Mouse (Mus musculus) layer of hippocampus, adult 9-10 months (tissue): Measurements from ENCODE around the gene Hist1h2ac.
A peak's percentile ranks its signal among the peaks of the same experiment; 100 is the strongest.
"Not testable (repeated sequence)": the region's sequence is repeated elsewhere in the genome, so short reads cannot be mapped to it uniquely, and the experiment has no call there.

Source experiments
- DNase-seq: peaks from one replicate; pipeline ENCODE4 v3.0.0; 2022; ENCODE audit warnings: low spot score

Gene Hist1h2ac

GRCm38 (mm10) chr13:23683755-23684281, at the start of gene Hist1h2ac, which contains the start of gene Hist1h2bc:
Gene Hist1h2ac (minus strand): TSS chr13:23683948.
Gene Hist1h2bc (plus strand): TSS chr13:23684199.
- DNase-seq = peak; percentile 94

DNA sequence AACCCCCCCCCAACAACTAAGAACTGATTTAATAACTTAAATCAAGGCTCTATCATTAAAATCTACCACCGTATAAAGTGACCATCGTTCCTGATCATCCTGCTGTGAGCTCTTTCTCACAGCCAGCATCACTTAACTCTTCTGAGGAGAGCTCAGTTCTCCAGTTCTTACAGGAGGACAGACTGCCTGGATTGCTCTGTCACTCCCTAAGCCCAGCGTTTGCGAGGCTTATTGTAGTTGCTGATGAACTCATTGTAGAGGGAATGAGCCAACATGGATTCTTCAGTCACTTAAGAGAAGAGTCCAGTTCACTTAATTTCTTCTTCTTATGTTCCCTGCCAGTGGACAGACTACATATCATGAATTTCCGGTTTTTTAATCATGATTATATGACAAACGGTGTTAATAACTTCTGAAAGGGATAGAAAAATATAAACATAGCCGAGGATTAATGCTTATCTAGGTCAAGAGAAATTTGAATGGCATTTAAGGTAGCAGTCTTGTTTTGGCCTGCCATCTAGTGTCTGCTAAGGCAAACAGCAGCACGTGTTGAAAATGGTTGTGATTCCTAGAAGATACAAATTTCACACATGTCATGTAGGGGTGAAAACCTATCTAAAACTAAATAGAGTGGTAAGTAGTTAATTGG, 48.5 kb upstream of the Hist1h2ac start:
- DNase-seq = no peak

DNA sequence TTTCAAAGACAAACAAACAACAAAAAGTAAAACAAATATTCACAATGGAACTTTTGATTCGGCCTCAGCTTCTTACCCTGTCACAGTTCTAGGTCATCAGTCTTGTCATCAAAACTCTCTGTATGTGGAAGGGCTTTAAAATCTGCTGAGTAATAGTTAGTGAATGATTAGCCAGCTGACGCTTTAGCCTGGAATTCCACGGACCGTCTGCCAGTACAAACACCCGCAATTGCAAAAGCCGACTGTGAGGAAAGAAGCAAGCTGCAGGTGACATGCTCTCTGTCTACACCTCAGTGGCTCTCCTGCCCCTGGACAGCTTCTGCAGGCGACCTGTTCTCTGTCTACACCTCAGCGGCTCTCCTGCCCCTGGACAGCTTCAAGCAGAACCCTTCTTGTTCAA, 46.7 kb upstream of the Hist1h2ac start:
- DNase-seq = no peak

GRCm38 (mm10) chr13:23729706-23730105, 46.0 kb upstream of the Hist1h2ac start:
- DNase-seq = no peak

GRCm38 (mm10) chr13:23729192-23729525, 45.4 kb upstream of the Hist1h2ac start:
- DNase-seq = no peak

- no peak for DNase-seq
These were observed 44.9 kb upstream of the Hist1h2ac start for GRCm38 (mm10) chr13:23728472-23729191.

GRCm38 (mm10) chr13:23725213-23725612, 41.5 kb upstream of the Hist1h2ac start:
- no peak for DNase-seq

DNA sequence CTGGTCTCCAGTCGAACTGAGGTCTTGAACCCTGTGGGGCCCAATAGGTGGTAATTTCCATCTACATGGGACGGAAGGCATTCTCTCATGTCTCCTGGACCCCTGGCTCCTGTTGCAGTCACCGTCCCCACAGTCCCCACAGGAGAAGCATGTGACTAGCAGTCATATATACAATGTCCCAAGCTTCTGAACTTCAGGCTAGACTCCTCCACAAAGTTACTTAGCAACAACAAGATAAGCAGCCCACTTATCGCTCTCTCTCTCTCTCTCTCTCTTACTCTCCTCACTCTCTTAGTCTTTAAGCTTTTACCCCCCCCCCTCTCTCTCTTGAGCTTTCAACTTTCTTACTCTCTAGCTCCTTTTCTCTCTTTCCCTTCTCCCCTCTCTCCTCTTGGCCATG, 40.5 kb upstream of the Hist1h2ac start:
- DNase-seq = no peak

DNA sequence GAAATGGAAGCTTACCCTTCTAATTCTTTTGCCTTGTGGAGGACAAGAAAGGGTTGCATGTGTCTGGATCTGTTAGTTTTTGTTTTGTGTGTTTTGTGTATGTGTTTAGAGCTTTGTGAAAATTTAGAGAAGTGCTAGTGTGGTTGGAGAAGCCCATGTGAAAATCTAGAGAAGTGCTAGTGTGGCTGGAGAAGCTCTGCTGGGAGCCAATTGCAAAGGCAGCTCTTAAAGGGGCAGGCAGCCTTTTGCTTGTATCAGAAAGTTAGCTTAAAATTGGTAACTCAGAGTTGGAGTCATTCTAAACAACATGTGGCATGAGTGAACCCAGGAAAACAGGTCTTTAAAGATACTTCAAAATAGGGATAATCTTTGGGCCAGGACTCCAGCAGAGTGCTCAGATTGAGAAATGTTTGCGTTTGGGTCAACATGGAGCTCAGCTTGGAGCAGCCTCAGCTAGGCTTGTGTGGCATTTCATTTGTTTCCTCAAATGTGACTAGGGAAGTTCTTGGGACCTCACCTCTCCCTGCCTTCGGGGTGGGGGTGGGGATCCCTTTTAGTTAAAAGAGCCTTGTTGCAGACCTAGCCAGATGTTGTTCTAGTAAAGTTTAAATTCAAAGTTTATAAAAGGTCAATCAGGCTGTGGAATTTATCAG, 34.0 kb upstream of the Hist1h2ac start:
- not testable (repeated sequence) for DNase-seq

DNA sequence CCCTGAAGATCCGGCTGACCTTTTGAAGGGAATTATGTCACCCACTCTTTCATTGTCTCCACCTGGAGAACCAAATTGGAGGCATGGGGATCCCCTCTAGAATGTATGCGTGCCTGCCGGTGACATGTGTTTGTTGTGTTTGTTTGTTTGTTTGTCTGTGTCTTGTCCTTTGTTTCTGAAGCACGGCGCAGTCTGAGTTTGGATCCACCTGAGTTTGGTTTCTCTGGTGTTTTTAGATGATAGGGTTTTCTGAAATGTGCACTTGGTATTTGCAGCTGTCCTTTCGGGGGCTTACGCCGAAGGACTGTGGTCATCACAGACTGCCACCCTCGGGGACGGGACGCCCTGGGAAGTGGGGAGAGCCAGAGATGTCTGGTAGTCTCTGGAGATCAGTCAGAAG, 33.4 kb upstream of the Hist1h2ac start:
- no peak for DNase-seq

GRCm38 (mm10) chr13:23716261-23717042, 32.7 kb upstream of the Hist1h2ac start:
- DNase-seq = no peak

DNA sequence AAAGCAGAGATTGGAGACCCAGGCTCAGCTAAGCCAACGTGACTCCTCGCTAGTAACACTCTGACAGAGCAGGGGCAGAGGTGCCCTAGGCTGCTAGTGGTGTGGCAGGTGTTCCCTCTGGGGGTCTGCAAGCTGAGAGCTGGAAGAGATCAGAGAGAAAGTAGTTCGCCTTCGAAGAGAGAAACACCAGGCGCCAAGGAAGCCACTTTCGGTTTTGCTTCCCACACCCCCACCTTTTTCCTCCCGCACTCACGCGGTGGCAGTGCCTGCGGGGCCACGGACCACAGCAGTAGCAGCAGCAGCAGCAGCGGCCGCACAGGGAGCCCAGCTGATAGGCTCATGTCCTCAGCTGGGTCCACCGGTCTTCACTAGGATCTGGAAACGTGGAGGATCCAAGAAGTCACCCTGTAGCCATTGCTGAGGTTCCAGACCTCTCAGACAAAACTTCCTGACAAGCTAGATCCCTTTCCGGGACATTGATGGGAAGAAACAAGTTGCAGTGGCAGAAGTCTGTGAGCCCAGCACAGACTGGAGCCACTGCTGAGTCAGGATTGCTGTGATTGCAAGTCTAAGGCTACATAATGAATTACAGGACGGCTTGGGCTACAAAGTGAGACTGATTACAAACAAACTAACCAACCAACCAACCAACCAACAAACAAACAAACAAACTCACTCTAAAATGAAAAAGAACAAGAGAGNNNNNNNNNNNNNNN, 26.8 kb upstream of the Hist1h2ac start, which contains the start of gene Hfe:
TSS of gene Hfe (minus strand) at position 481 of the 716 bp plus-strand sequence.
- DNase-seq = no peak

DNA sequence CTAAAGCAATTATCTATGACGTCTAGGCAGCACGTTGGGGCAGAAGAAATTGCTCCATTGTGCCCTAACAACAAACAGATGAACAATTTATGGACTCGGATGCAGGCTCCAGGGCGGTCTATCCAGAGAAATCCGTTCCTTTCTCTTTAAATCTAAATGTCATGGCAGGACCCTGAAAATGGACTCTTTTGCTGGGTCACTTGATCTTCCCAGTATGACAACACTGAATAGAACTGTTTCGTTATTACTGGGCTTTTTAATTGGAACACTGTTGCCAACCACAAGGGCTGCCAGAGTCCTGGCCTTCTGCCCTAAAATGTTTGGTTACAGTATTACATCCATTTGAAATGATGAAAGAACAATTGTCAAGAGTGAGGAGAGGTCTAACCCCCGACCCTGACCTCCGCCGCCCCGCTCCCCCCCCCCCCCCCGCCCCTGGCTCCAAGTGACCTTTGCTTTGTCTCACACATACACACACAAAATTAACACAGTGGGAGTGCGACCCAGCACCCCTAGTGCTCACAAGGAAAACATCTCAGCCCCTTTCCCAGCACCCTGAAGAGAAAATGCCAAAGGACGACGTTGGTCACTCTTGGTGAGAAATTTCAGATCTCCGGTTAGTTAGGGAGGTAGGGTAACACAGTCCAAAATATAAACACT, 26.1 kb upstream of the Hist1h2ac start:
- no peak for DNase-seq

DNA sequence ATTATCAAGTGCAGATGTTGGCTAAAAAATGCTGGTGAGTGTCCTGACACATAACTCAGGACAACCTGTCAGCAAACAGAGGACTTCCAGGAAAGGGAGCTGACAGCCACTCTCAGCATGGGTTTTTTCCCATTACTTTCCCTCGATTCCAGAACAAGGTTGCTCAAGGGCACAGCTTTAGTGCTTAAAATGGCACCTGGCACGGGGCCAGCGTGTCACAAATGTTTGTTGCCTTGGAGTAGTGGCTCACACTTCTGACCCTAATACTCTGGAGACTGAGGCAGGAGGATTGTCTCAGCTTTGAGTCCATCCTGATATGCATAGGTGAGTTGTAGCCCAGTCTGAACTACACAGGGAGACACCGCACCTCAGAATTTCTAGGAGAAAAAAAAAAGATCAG, 24.9 kb upstream of the Hist1h2ac start:
- no peak for DNase-seq

DNA sequence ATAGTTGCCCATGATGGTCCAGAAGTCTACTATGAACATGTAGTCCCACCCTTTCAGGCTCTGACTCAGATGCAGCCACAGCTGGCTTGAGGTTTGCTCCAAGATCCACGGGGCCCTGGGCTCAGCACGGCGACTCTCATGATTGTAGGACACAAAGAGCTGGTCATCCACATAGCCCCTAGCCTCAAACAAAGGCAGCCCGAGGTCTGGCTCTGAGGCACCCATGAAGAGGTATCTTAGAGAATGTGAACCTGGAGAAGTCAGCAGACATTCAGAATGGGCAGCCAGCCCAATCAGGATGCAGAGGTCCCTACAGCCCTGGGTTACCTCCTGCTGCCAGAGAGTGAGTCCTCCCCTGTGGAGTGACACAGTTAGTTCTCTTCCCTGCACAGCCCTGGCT, 24.3 kb upstream of the Hist1h2ac start:
- no peak for DNase-seq

DNA sequence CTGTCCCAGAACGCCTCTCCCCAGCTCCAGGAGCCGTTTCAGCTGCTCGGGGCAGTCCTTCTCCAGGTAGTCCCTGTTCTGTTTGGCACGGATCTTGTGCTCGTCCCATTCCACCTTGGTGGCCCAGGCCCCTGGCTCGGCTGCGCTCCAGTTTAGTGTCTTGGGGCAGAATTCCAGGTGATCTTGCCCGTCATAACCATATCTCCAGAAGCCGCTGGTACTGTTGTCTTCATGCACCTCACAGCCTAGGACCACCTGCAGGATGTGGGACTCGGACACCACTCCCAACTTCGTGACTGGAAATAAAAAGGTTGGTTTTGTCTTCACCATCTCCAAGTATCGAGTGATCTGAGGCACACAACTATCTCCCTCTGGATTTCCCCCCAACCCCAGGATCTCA, 23.0 kb upstream of the Hist1h2ac start:
- DNase-seq = no peak

DNA sequence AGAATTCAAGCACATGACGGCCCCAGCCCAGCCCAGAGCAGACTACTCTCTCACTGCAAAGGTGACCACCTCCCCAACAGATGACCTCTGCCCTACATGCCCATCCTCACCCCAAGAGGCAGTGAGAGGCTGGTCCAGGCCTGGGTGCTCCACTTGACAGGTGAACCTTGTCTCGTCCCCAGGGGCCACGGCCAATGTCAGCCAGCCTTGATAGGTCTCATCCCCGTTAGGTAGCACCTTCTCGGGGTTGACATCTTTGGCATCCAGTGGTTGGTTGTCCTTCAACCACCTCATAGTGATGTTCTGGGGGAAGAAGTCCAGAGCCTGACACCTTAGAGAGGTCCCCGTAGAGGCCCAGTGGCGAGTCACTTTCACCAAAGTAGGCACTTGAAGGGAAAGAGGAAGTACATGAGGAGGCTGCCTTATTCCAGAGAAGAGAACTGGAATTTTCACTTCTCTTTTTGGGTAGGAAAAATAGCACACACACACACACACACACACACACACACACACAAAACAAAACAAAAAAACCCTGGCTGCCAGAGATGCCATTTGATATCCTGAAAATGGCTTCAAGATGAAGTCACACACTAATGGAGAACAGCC, 22.1 kb upstream of the Hist1h2ac start:
- no peak for DNase-seq

- DNase-seq = not testable (repeated sequence)
These were observed 19.1 kb upstream of the Hist1h2ac start for GRCm38 (mm10) chr13:23702801-23703200.

- no peak for DNase-seq
These were observed 18.5 kb upstream of the Hist1h2ac start for GRCm38 (mm10) chr13:23702220-23702619.

DNA sequence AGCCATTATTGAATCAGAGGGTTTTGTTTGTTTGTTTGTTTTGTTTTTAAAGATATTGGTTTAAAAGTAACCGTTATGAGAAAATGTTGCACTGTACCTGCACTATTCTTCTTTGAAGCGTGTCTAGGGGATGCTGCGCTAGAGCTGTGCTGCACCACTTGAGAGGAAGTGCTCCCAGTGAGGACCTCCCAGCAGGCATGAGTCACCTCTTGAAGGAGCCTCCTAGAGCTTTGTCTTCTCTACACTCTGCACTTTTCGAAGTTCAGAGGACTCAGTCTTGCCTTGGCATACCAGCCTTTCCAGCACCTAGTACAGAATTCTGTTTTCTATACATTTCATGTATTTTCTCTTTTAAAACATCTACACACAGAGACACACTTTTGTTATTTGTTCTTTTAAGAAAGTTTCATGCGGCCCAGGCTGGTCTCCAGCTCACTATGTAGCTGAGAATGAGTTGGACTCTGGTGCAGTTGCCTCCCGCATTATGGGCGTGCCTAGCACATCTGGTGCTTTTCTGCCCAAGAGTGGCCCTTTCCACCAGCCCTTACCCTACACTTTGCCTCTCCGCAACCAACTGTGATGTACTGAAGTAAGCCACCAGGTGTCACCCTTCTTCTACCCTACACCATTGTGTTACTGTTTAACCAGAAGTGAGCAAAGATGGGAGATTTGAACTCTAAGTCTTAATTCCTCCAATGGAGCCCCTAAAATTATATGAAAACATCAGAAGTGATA, 17.2 kb upstream of the Hist1h2ac start:
- DNase-seq = peak; percentile 84
